Mouse (Mus musculus): ENCODE measurements around the gene Zfp275.
"Not testable (repeated sequence)": the region's sequence is repeated elsewhere in the genome, so short reads cannot be mapped to it uniquely, and the experiment has no call there.

Gene Zfp275

GRCm38 (mm10) chrX:73342483-73342895, at the start of gene Zfp275:
Gene Zfp275, plus strand, starts transcription at chrX:73342621.
- TF ChIP-seq GATA4 (IDR thresholded peaks at IDR 0.05; ENCODE audit: insufficient replicate concordance, low read length): no peak

- not testable (repeated sequence) for TF ChIP-seq GATA4 (IDR thresholded peaks at IDR 0.05; ENCODE audit: insufficient replicate concordance, low read length)
Measured at GRCm38 (mm10) chrX:73292876-73293275, 49.5 kb upstream of the Zfp275 start, which contains the start of the genes Xlr5a and Xlr5c. Gene Xlr5a, minus strand, starts transcription at chrX:73292976. Gene Xlr5c, minus strand, starts transcription at chrX:73292976.

- no peak for TF ChIP-seq GATA4 (IDR thresholded peaks at IDR 0.05; ENCODE audit: insufficient replicate concordance, low read length)
Measured at GRCm38 (mm10) chrX:73312522-73312921, 29.9 kb upstream of the Zfp275 start.

GRCm38 (mm10) chrX:73321029-73321428, 21.4 kb upstream of the Zfp275 start:
- no peak for TF ChIP-seq GATA4 (IDR thresholded peaks at IDR 0.05; ENCODE audit: insufficient replicate concordance, low read length)

- TF ChIP-seq GATA4 (IDR thresholded peaks at IDR 0.05; ENCODE audit: insufficient replicate concordance, low read length): no peak
Measured at GRCm38 (mm10) chrX:73327215-73327614, 15.2 kb upstream of the Zfp275 start.

GRCm38 (mm10) chrX:73333548-73333947, 8.9 kb upstream of the Zfp275 start:
- no peak for TF ChIP-seq GATA4 (IDR thresholded peaks at IDR 0.05; ENCODE audit: insufficient replicate concordance, low read length)

- TF ChIP-seq GATA4 (IDR thresholded peaks at IDR 0.05; ENCODE audit: insufficient replicate concordance, low read length): no peak
Measured at GRCm38 (mm10) chrX:73336740-73337139, 5.7 kb upstream of the Zfp275 start, which contains the start of gene Gm45015. Gene Gm45015, minus strand, starts transcription at chrX:73336840.

GRCm38 (mm10) chrX:73341473-73341872, 948 bp upstream of the Zfp275 start:
- no peak for TF ChIP-seq GATA4 (IDR thresholded peaks at IDR 0.05; ENCODE audit: insufficient replicate concordance, low read length)

GRCm38 (mm10) chrX:73342068-73342467, 353 bp upstream of the Zfp275 start:
- no peak for TF ChIP-seq GATA4 (IDR thresholded peaks at IDR 0.05; ENCODE audit: insufficient replicate concordance, low read length)

- TF ChIP-seq GATA4 (IDR thresholded peaks at IDR 0.05; ENCODE audit: insufficient replicate concordance, low read length): no peak
Measured at GRCm38 (mm10) chrX:73342941-73343735, 717 bp downstream of the Zfp275 start.

GRCm38 (mm10) chrX:73343802-73344201, 1.4 kb downstream of the Zfp275 start:
- no peak for TF ChIP-seq GATA4 (IDR thresholded peaks at IDR 0.05; ENCODE audit: insufficient replicate concordance, low read length)

- TF ChIP-seq GATA4 (IDR thresholded peaks at IDR 0.05; ENCODE audit: insufficient replicate concordance, low read length): no peak
Measured at GRCm38 (mm10) chrX:73344346-73344745, 1.9 kb downstream of the Zfp275 start.

- TF ChIP-seq GATA4 (IDR thresholded peaks at IDR 0.05; ENCODE audit: insufficient replicate concordance, low read length): no peak
Measured at GRCm38 (mm10) chrX:73356163-73356562, 13.7 kb downstream of the Zfp275 start.

- no peak for TF ChIP-seq GATA4 (IDR thresholded peaks at IDR 0.05; ENCODE audit: insufficient replicate concordance, low read length)
Measured at GRCm38 (mm10) chrX:73356719-73357118, 14.3 kb downstream of the Zfp275 start.

- no peak for TF ChIP-seq GATA4 (IDR thresholded peaks at IDR 0.05; ENCODE audit: insufficient replicate concordance, low read length)
Measured at GRCm38 (mm10) chrX:73363291-73363690, 20.9 kb downstream of the Zfp275 start.

GRCm38 (mm10) chrX:73384419-73384818, 42.0 kb downstream of the Zfp275 start:
- TF ChIP-seq GATA4 (IDR thresholded peaks at IDR 0.05; ENCODE audit: insufficient replicate concordance, low read length): no peak

GRCm38 (mm10) chrX:73384924-73385323, 42.5 kb downstream of the Zfp275 start:
- no peak for TF ChIP-seq GATA4 (IDR thresholded peaks at IDR 0.05; ENCODE audit: insufficient replicate concordance, low read length)
